Mouse (Mus musculus) kidney, adult 2 months (tissue): ENCODE measurements around the gene Mmd. TPM values are rescaled to one million over a fixed set of nuclear protein-coding genes. Genes with fewer than 3 reads are reported as not detected.
A peak's percentile ranks its signal among the peaks of the same experiment; 100 is the strongest.

Experiments
- DNase-seq: peaks from one replicate; pipeline ENCODE4 v3.0.0; 2021
- H3K27ac ChIP-seq: fragments of 200-500 bp; 2 replicates; pipeline ENCODE4 v1.5.1; 2012; ENCODE audit warnings: low read depth, low read length, control low read depth, inconsistent platforms; ENCODE audit not compliant: insufficient read depth
- H3K27me3 ChIP-seq: fragments of 200-500 bp; replicated peaks from 2 replicates; pipeline ENCODE4 v1.6.1; 2012; ENCODE audit warnings: mild to moderate bottlenecking, moderate library complexity, low read length, inconsistent platforms; ENCODE audit not compliant: control insufficient read depth, insufficient read depth
- H3K36me3 ChIP-seq: fragments of 200-500 bp; 2 replicates; pipeline ENCODE4 v1.6.1; 2012; ENCODE audit warnings: mild to moderate bottlenecking, moderate library complexity, low read length, inconsistent platforms; ENCODE audit not compliant: control insufficient read depth, insufficient read depth
- H3K4me1 ChIP-seq: fragments of 200-500 bp; 2 replicates; pipeline ENCODE4 v1.6.1; 2011; ENCODE audit warnings: low read length; ENCODE audit not compliant: control insufficient read depth, insufficient read depth
- H3K4me3 ChIP-seq: fragments of 200-500 bp; 2 replicates; pipeline ENCODE4 v1.5.1; 2011; ENCODE audit warnings: mild to moderate bottlenecking, low read depth, low read length, control low read depth; ENCODE audit not compliant: insufficient read depth
- CTCF ChIP-seq: fragments of 200-500 bp; conservative IDR thresholded peaks from 2 replicates; pipeline ENCODE4 v1.5.1; 2011; ENCODE audit warnings: low read depth, mild to moderate bottlenecking, control low read depth, low read length, moderate library complexity, mixed read lengths; ENCODE audit not compliant: insufficient read depth, insufficient read length
- POLR2A ChIP-seq: fragments of 200-500 bp; IDR thresholded peaks from one replicate; pipeline ENCODE4 v1.6.1; 2011; ENCODE audit warnings: low read depth, low read length, control low read depth
- WGBS: fragments of 180-500 bp; shearing (Covaris S2); methylation state at CpG from one replicate; pipeline ENCODE4 v1.1.7; 2018; 5-methylcytosine and 5-hydroxymethylcytosine counted together
- polyA plus RNA-seq: library from polyadenylated mRNA; depleted of rRNA; stranded (reverse); fragments of >200 nt; gene quantifications from 2 replicates; pipeline ENCODE4 v1.2.3, GENCODE M21; 2012; rRNA removed

Mmd gene
- polyA plus RNA-seq: 27.6 and 29.1 TPM in 2 replicates

DNA sequence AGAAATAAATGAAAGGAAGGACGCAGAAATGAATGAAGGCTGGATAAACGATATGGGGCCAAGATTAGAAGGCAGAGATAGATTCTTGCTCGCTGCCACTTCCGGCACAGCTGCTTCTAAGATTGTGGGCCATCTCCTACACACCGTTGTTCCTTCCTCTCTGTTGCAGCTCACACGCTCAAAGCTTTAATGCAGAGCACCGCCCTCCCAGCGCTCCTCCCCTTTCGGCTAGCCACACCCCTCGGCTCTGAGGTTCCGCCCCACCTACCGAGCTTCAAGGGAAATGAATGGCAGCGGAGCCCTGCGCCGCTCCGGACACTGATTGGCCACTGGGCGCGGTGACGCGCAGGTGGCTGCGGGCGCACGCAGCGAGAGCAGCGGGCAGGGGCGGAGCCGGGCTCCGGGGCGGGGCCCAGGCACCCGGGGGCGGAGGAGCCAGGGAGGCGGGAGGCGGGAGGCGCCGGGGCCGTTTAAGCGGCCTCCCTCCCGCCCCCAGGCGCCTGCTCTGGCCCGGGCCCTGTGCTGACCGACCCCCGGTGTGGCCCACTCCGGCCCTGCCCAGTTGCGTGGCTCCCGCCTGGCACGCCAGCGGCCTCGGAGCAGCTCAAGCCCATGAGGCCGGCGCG lies at the start of gene Mmd:
Mmd (plus strand) TSS at position 432 of the 626 bp plus-strand sequence.
- Histone ChIP-seq H3K4me1 (peaks cover 14% of the 10 kb centered on the region), H3K4me3 (peak within 1 kb of the TSS; percentile 81), H3K27me3 (no peaks in the 10 kb centered on the region), H3K36me3 (no peaks in the 10 kb centered on the region), H3K27ac (peak within 1 kb of the TSS; percentile 49)
- DNase-seq: peak; percentile 99
- under 1% methylated on average over 51 of the region's 51 CpGs for WGBS
- TF ChIP-seq CTCF: no peak
- TF ChIP-seq POLR2A: peak; percentile 40

DNA sequence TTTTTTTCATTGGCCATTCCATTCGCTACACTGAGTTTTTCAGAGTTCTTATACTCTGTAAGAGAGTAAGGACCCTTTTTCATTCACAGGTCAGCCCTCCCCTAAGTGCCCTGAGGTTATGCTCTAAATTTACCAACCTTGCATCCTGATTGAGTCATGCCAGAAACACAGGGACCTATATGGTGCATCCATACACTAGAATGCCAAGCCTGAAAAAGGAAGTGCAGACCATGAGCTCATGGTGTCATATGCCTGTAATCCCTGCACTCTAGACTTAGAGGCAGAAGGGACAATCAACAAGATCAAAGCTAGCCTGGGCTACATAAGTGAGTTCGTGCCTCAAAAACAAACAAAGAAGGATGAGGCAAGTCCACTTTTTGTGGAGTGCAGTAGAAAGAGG lies 48.4 kb upstream of the Mmd start:
- no peak for TF ChIP-seq CTCF
- no peak for TF ChIP-seq POLR2A
- H3K4me1 ChIP-seq: no peaks in the 10 kb centered on the region
- H3K27ac ChIP-seq: no peak overlapping the region
- no peaks in the 10 kb centered on the region for H3K27me3 ChIP-seq
- H3K4me3 ChIP-seq: no peak overlapping the region
- no peaks in the 10 kb centered on the region for H3K36me3 ChIP-seq
- 92% methylated on average over 2 of the region's 2 CpGs for WGBS
- no peak for DNase-seq

DNA sequence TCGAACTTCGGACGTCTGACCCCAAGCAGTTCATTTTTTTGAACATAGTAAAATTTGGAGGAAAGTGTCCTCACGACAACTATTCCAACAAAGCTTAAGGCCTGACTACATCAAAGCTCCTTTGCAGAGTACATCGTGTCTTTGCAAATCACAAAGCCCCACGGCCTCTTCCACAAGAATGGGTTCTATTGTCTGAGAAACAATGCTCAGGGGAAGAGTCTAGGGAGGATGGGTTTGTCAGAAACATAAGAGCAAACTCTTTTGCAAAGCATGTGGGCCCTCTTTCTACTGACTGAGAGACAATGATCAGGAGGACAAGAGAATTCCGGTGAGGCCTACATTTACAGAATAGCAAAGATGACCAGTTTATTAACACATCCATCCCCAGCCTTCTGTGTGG lies 35.0 kb upstream of the Mmd start:
- WGBS: 76% methylated on average over 7 of the region's 7 CpGs
- no peak for DNase-seq
- no peaks in the 10 kb centered on the region for H3K27me3 ChIP-seq
- H3K4me3 ChIP-seq: no peak overlapping the region
- H3K4me1 ChIP-seq: no peaks in the 10 kb centered on the region
- H3K36me3 ChIP-seq: no peaks in the 10 kb centered on the region
- H3K27ac ChIP-seq: no peak overlapping the region
- no peak for TF ChIP-seq CTCF
- TF ChIP-seq POLR2A: no peak

DNA sequence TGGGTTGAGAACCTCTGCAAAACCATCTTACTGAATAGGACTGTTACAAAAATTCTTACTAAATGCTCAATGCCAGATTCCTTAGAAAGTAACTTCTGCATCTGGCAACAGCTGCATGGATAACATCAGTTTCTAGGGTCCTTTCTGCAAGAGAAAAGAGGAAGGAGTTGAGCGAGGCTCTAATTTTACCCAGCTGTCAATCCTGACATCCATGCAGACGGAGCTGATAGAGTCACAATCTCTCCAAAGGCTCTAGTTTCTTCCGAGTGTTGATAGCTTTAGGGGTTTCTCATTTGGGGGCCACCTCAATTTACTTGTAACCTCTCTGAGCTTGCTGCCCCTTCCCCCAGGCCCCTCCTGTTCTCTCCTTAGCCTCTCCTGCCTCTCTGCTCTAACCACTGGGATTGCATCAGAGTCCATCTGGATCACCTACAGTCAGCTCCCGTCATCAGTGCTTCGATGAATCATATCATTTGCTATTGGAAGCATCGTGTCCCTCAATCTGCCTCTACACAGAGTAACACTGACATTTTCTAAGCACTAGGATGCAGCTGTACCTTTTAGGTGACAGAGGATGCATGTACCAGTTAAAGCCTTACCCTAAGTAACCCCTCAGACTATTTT lies 29.1 kb upstream of the Mmd start:
- Histone ChIP-seq H3K4me3 (no peak overlapping the region), H3K27ac (no peak overlapping the region), H3K27me3 (no peaks in the 10 kb centered on the region), H3K36me3 (no peaks in the 10 kb centered on the region), H3K4me1 (0 out of 2 replicates have a peak, but pooled peaks cover 6% of the 10 kb centered on the region)
- DNase-seq: no peak
- WGBS: 72% methylated on average over 6 of the region's 6 CpGs
- no peak for TF ChIP-seq CTCF
- TF ChIP-seq POLR2A: no peak

DNA sequence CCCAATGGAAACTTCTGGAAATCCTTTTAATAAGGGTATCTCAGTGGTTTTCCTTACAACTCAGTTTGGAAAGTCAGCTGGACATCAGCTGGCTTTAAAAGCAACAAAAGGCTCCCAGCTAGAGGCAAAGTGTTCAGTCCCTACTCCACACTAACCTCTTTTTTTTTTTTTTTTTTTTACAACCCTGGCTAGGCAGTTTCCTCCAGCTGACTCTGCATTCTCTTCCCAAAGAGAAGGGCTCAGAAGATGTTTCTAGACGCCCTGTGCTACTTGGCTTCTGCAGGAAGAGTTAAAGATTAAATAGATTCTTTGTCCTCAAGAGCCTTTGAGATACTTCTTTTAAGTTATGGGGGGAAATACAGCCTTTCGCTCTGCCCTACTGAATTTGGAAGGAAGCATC lies 28.5 kb upstream of the Mmd start:
- no peaks in the 10 kb centered on the region for H3K36me3 ChIP-seq
- H3K27me3 ChIP-seq: no peaks in the 10 kb centered on the region
- no peak overlapping the region for H3K4me3 ChIP-seq
- WGBS: 4% methylated on average over 2 of the region's 2 CpGs
- TF ChIP-seq CTCF: no peak
- H3K4me1 ChIP-seq: 0 out of 2 replicates have a peak, but pooled peaks cover 6% of the 10 kb centered on the region
- H3K27ac ChIP-seq: no peak overlapping the region
- peak; percentile 59 for DNase-seq

DNA sequence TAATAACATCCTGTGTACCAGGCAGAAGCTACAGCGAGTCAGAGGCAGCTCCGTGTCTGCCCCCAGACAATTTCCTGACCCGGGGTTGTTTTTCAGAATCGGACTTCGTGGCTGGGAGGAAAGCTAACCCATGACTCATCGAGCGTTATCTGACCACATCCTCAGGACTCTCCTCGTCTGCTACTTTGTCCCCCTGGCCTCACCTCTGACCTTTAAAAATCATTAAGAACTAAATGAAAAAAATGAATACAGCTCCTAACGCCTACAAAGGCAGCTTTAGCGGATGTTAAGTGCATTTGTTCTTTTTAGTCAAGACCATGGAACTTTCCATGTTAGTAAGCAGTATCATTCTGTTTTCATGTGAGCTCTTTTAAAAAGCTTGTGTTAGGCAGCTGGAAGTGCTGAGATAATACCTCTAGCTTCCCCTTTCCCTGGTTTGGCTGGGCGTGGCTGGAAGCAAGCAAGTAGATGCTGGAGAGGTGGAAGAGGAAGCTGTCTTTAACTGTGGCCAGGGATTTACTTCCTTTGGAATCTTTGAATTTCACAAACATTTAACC lies 24.3 kb upstream of the Mmd start:
- DNase-seq: peak; percentile 77
- no peak overlapping the region for H3K4me3 ChIP-seq
- TF ChIP-seq CTCF: no peak
- no peak for TF ChIP-seq POLR2A
- no peaks in the 10 kb centered on the region for H3K27me3 ChIP-seq
- 22% methylated on average over 11 of the region's 11 CpGs for WGBS
- peak overlapping the region; percentile 77 for H3K27ac ChIP-seq
- H3K36me3 ChIP-seq: no peaks in the 10 kb centered on the region
- 0 out of 2 replicates have a peak, but pooled peaks cover 6% of the 10 kb centered on the region for H3K4me1 ChIP-seq
